In the genomic region with DNA sequence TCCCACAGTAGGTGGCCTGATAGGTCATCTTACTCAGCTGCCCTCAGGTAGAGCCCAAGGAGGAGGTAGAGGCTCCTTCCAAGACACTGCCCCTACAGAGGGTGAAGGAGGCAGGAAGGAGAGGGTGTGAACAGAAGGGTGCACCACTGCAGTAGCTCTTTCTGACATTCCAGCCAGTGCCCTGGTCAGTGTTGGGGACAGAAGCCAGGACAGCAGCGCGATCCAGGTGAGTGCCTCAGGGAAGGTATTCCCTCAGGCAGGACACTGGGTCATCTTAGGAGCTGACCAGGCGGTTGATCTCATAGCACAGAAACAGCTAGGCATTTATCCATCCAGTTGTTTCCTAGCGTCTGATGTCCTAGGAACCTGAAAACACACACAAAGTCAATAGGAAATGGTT, we compare ENCODE assay signal across 8 mouse cellular contexts. TPM values are rescaled to one million over a fixed set of nuclear protein-coding genes. Genes with fewer than 3 reads are reported as not detected.
DNase-seq lines count a peak whose midpoint lies in the region; ATAC-seq and TF ChIP-seq lines count a peak whose summit lies in the region.

No protein-coding gene starts in this region.

- no peak for ATAC-seq in lung, postnatal 0 days
- ATAC-seq in limb, embryonic 13.5 days (ENCODE audit: low FRiP score, low read depth) = no peak
- no peak for ATAC-seq in stomach, embryonic 15.5 days (ENCODE audit: insufficient read depth, low FRiP score, low read depth)

- H3K4me2 ChIP-seq in lung, postnatal 0 days (replicated peaks; ENCODE audit: low read depth, low read length) = peak overlapping the region; percentile 22
- H3K4me2 ChIP-seq in limb, embryonic 13.5 days (replicated peaks) = peak overlapping the region; percentile 45
- peak overlapping the region; percentile 48 for H3K4me2 ChIP-seq in stomach, embryonic 15.5 days

- WGBS in lung, postnatal 0 days = 60% methylated on average over 4 of the region's 4 CpGs
- WGBS in limb, embryonic 13.5 days = 63% methylated on average over 4 of the region's 4 CpGs
- WGBS in stomach, embryonic 15.5 days = 68% methylated on average over 4 of the region's 4 CpGs

- no peak overlapping the region for H3K4me3 ChIP-seq in lung, postnatal 0 days (ENCODE audit: low read depth, low read length)
- H3K4me3 ChIP-seq in limb, embryonic 13.5 days = no peak overlapping the region
- no peak overlapping the region for H3K4me3 ChIP-seq in stomach, embryonic 15.5 days (replicated peaks)

- H3K9ac ChIP-seq in lung, postnatal 0 days (replicated peaks; ENCODE audit: low read depth) = no peak overlapping the region
- no peak overlapping the region for H3K9ac ChIP-seq in limb, embryonic 13.5 days
- H3K9ac ChIP-seq in stomach, embryonic 15.5 days = no peak overlapping the region

- peak; percentile 94 for DNase-seq in heart, adult 11 months
- DNase-seq in heart, adult 8-10 months (ENCODE audit: low spot score) = no peak
- no peak for DNase-seq in lung, postnatal 0 days (ENCODE audit: low spot score)
- no peak for DNase-seq in lung, postnatal 14 days
- DNase-seq in testis, postnatal 10 days (ENCODE audit: low spot score) = no peak
- DNase-seq in gastrocnemius, postnatal 4 days (ENCODE audit: low spot score in 2 of 2) = no peak

- H3K36me3 ChIP-seq in lung, postnatal 0 days (ENCODE audit: insufficient read depth, low read length) = no peaks in the 10 kb centered on the region
- H3K36me3 ChIP-seq in limb, embryonic 13.5 days = no peaks in the 10 kb centered on the region
- no peaks in the 10 kb centered on the region for H3K36me3 ChIP-seq in stomach, embryonic 15.5 days

- H3K27ac ChIP-seq in lung, postnatal 0 days (ENCODE audit: low read length) = peak overlapping the region; percentile 87; the same call in 1 of the 2 replicates
- H3K27ac ChIP-seq in limb, embryonic 13.5 days = no peak overlapping the region
- H3K27ac ChIP-seq in stomach, embryonic 15.5 days = no peak overlapping the region

- TF ChIP-seq EP300 in lung, postnatal 0 days (IDR thresholded peaks at IDR 0.05) = no peak

- no peaks in the 10 kb centered on the region for H3K27me3 ChIP-seq in lung, postnatal 0 days (replicated peaks; ENCODE audit: insufficient read depth, low read length)
- H3K27me3 ChIP-seq in limb, embryonic 13.5 days = no peaks in the 10 kb centered on the region
- no peaks in the 10 kb centered on the region for H3K27me3 ChIP-seq in stomach, embryonic 15.5 days (replicated peaks)

- peaks cover 24% of the 10 kb centered on the region for H3K4me1 ChIP-seq in lung, postnatal 0 days (ENCODE audit: insufficient read depth, low read depth, low read length)
- peaks cover 12% of the 10 kb centered on the region; the same call in 1 of the 2 replicates for H3K4me1 ChIP-seq in limb, embryonic 13.5 days
- H3K4me1 ChIP-seq in stomach, embryonic 15.5 days = 0 out of 2 replicates have a peak, but pooled peaks cover 8% of the 10 kb centered on the region

- H3K9me3 ChIP-seq in lung, postnatal 0 days (ENCODE audit: low read length) = no peaks in the 10 kb centered on the region
- H3K9me3 ChIP-seq in limb, embryonic 13.5 days = no peaks in the 10 kb centered on the region
- H3K9me3 ChIP-seq in stomach, embryonic 15.5 days = no peaks in the 10 kb centered on the region

- TF ChIP-seq CTCF in lung, postnatal 0 days (IDR thresholded peaks at IDR 0.05) = no peak

RNA-seq across cellular contexts. Expression of gene Trpm1, which starts 1.6 kb away (rescaled TPM):
- total RNA-seq in heart, adult 8-10 months (2022) = under 1 TPM in 2 of 4 experiments, not detected in 2; 0.31 to 0.66 TPM
- not detected in 2 replicates for polyA plus RNA-seq in lung, postnatal 0 days (2015; fragmentation: Nextera tagmentation; extraction: Ambion mirVana)
- polyA plus RNA-seq in limb, embryonic 13.5 days (2015; fragmentation: Nextera tagmentation; extraction: Ambion mirVana) = 0.33 and 0.65 TPM in 2 replicates
- 0.18 TPM in 1 of 2 replicates, not detected in the other for polyA plus RNA-seq in stomach, embryonic 15.5 days (2015; fragmentation: Nextera tagmentation; extraction: Ambion mirVana)
- 1 to 10 TPM in 1 of 2 experiments, under 1 TPM in 1; 0.44 to 1.4 TPM for total RNA-seq in gastrocnemius, postnatal 4 days (2021)
